Mouse (Mus musculus): Measurements from ENCODE around the gene Cfap300. TPM values are rescaled to one million over a fixed set of nuclear protein-coding genes. Genes with fewer than 3 reads are reported as not detected.

Cfap300 gene
- polyA plus RNA-seq, 1 experiment from 2014 or later, result 11.4 TPM

GRCm38 (mm10) chr9:8004370-8004991 lies 38.1 kb downstream of the Cfap300 start, which contains the start of gene Yap1:
Gene Yap1 (minus strand): TSS chr9:8004596.
- Histone ChIP-seq H3K27ac (peak within 1 kb of the TSS; percentile 99), H3K4me3 (peak within 1 kb of the TSS; percentile 96), H3K36me3 (peaks cover 20% of the 10 kb centered on the region), H3K4me1 (peaks cover 9% of the 10 kb centered on the region; the same call in 1 of the 2 replicates), H3K27me3 (ENCODE audit: insufficient read depth, poor library complexity, severe bottlenecking) (no peaks in the 10 kb centered on the region), H3K9me3 (no peaks in the 10 kb centered on the region)
- DNase-seq (ENCODE audit: low spot score), result peak; percentile 88
- under 1% methylated on average over 79 of the region's 79 CpGs for WGBS

DNA sequence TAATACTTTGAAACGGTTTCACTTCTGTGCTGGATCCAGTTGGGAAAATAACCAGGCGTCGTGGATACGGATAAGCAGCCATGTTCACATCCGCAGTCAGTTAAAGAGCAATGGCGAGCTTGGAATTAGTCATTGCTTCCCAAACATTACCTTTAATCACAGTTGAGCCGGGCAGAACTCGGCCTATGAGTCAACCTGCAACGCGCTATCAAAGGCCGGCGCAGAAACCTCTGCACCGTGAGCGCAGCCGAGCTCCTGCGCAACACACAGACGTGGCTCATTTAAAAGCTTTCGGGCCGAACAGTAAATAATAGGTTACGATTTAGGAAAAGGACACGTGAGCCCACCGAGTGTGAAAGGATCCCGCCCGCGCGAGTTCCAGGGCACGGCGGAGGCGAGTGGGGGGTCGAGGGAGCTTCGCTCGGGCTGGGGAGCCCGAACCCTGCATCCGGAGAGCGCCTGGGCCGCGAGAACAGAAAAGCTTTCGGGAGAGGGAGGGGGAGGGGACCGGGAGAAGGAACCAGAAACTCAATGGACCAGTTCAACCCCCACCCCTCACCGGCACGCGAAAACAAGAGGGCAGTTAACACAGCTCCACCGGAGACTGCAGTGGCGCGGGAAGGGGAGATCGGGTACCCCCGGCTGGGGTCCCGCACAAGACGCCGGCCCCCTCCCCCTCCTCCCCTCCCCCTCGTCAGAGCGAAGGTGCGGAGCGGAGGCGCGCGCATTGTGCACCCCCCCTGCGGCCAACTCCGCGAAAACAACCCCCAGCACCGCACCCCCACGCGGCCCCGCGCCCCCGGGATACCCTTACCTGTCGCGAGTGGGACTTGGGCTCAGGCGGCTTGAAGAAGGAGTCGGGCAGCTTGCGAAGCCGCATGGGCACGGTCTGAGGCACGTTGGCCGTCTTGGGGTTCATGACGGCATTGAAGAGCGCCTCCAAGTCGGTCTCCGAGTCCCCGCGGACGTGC lies 39.0 kb downstream of the Cfap300 start:
- under 1% methylated on average over 67 of the region's 82 CpGs for WGBS
- Histone ChIP-seq H3K27ac (peak overlapping the region; percentile 99), H3K27me3 (ENCODE audit: insufficient read depth, poor library complexity, severe bottlenecking) (no peaks in the 10 kb centered on the region), H3K4me1 (peaks cover 9% of the 10 kb centered on the region; the same call in 1 of the 2 replicates), H3K36me3 (peaks cover 29% of the 10 kb centered on the region), H3K9me3 (no peaks in the 10 kb centered on the region), H3K4me3 (peak overlapping the region; percentile 96)
- DNase-seq (ENCODE audit: low spot score), result peak; percentile 85

DNA sequence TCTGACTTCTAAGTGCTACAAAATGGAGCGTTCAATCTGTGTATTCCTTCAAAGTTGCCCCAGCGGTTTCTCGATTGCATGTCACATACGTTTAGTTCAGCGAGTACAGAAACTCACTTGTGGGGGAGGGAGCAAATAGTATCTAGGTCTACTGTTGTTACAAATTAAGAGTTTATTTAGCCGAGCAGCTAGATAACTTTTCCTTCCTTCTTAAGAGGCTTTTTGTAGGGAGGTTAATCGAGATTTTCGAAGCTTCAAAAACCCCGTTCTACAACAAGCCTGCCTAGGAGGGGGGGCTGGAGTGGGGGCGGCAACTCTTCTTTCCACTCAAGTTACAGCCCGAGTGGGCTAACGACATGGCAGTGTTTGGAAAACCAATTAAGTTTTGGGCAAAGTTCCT lies 39.8 kb downstream of the Cfap300 start:
- 3% methylated on average over 12 of the region's 12 CpGs for WGBS
- DNase-seq (ENCODE audit: low spot score), result no peak
- H3K9me3 ChIP-seq, result no peaks in the 10 kb centered on the region

GRCm38 (mm10) chr9:8001352-8001751 lies 41.3 kb downstream of the Cfap300 start:
- no peaks in the 10 kb centered on the region for H3K9me3 ChIP-seq
- H3K36me3 ChIP-seq, result peaks cover 43% of the 10 kb centered on the region
- H3K27ac ChIP-seq, result no peak overlapping the region
- H3K4me1 ChIP-seq, result peaks cover 9% of the 10 kb centered on the region; the same call in 1 of the 2 replicates
- H3K4me3 ChIP-seq, result peak overlapping the region; percentile 25; the same call in 1 of the 2 replicates
- DNase-seq (ENCODE audit: low spot score), result no peak
- H3K27me3 ChIP-seq (ENCODE audit: insufficient read depth, poor library complexity, severe bottlenecking), result no peaks in the 10 kb centered on the region
- 57% methylated on average over 7 of the region's 7 CpGs for WGBS

More for the DNA sequence above, 39.8 kb downstream of the Cfap300 start:
- Histone ChIP-seq H3K36me3 (peaks cover 36% of the 10 kb centered on the region), H3K4me3 (peak overlapping the region; percentile 96), H3K27me3 (ENCODE audit: insufficient read depth, poor library complexity, severe bottlenecking) (no peaks in the 10 kb centered on the region), H3K27ac (peak overlapping the region; percentile 99), H3K4me1 (peaks cover 9% of the 10 kb centered on the region; the same call in 1 of the 2 replicates)

DNA sequence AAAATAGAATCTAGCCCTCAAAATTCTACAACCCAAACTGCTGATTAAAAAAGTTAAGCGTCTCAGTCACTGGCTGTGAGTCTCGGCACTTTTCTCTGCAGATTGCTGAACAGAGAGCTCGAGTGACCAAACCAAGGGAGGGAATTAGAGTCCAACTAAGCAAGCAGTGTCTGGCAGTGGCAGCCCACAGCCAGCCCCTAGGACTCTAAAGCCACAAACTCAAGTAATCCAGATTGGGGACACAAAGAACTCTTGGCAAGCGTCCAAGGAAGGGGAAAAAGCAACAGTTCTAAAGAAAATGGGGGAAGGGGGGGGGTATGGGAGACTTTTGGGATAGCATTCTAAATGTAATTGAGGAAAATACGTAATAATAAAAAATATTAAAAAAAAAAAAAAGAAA lies 48.3 kb downstream of the Cfap300 start:
- Histone ChIP-seq H3K27ac (peak overlapping the region; percentile 31; the same call in 1 of the 2 replicates), H3K4me1 (peaks cover 37% of the 10 kb centered on the region), H3K4me3 (no peak overlapping the region), H3K27me3 (ENCODE audit: insufficient read depth, poor library complexity, severe bottlenecking) (no peaks in the 10 kb centered on the region), H3K36me3 (peaks cover 60% of the 10 kb centered on the region), H3K9me3 (no peaks in the 10 kb centered on the region)
- DNase-seq (ENCODE audit: low spot score), result no peak
- 68% methylated on average over 5 of the region's 5 CpGs for WGBS

DNA sequence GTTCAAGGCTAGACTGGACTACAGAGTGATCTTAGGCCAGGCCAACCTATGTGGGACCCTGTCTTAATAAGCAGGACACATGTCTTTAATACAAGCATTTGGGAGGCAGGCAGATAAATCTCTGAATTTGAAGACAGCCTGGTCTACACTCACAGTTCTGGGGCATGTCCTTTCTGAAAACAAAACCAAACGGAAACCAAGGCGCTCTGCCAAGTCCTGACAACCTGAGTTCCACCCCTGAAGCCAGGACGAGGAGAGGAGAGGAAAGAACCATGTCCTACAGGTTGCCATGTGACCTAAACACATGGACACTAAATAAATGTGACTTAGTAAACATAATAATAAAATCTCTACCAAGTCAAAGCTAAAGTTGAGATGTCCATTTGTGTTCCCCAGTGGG lies 50.0 kb downstream of the Cfap300 start:
- WGBS, result 69% methylated on average over 3 of the region's 3 CpGs
- Histone ChIP-seq H3K36me3 (peaks cover 60% of the 10 kb centered on the region), H3K27me3 (ENCODE audit: insufficient read depth, poor library complexity, severe bottlenecking) (no peaks in the 10 kb centered on the region), H3K4me3 (no peak overlapping the region), H3K27ac (no peak overlapping the region), H3K9me3 (no peaks in the 10 kb centered on the region), H3K4me1 (peaks cover 39% of the 10 kb centered on the region)
- DNase-seq (ENCODE audit: low spot score), result no peak

GRCm38 (mm10) chr9:7990897-7991296 lies 51.7 kb downstream of the Cfap300 start:
- Histone ChIP-seq H3K36me3 (peaks cover 61% of the 10 kb centered on the region), H3K4me1 (peaks cover 36% of the 10 kb centered on the region), H3K9me3 (no peaks in the 10 kb centered on the region), H3K27me3 (ENCODE audit: insufficient read depth, poor library complexity, severe bottlenecking) (no peaks in the 10 kb centered on the region), H3K27ac (no peak overlapping the region), H3K4me3 (no peak overlapping the region)
- 75% methylated on average over 4 of the region's 4 CpGs for WGBS
- DNase-seq (ENCODE audit: low spot score), result no peak

- Histone ChIP-seq H3K36me3 (peaks cover 44% of the 10 kb centered on the region), H3K27ac (no peak overlapping the region), H3K4me1 (peaks cover 53% of the 10 kb centered on the region), H3K27me3 (ENCODE audit: insufficient read depth, poor library complexity, severe bottlenecking) (no peaks in the 10 kb centered on the region), H3K4me3 (no peak overlapping the region), H3K9me3 (no peaks in the 10 kb centered on the region)
- WGBS, result 87% methylated on average over 5 of the region's 5 CpGs
- no peak for DNase-seq (ENCODE audit: low spot score)
These were observed 55.5 kb downstream of the Cfap300 start for GRCm38 (mm10) chr9:7987119-7987518.

GRCm38 (mm10) chr9:7984287-7984686 lies 58.3 kb downstream of the Cfap300 start:
- Histone ChIP-seq H3K27me3 (ENCODE audit: insufficient read depth, poor library complexity, severe bottlenecking) (no peaks in the 10 kb centered on the region), H3K9me3 (no peaks in the 10 kb centered on the region), H3K4me1 (peaks cover 48% of the 10 kb centered on the region), H3K27ac (peak overlapping the region; percentile 65; the same call in 1 of the 2 replicates), H3K36me3 (peaks cover 32% of the 10 kb centered on the region), H3K4me3 (no peak overlapping the region)
- WGBS, result 44% methylated on average over 4 of the region's 4 CpGs
- DNase-seq (ENCODE audit: low spot score), result no peak

DNA sequence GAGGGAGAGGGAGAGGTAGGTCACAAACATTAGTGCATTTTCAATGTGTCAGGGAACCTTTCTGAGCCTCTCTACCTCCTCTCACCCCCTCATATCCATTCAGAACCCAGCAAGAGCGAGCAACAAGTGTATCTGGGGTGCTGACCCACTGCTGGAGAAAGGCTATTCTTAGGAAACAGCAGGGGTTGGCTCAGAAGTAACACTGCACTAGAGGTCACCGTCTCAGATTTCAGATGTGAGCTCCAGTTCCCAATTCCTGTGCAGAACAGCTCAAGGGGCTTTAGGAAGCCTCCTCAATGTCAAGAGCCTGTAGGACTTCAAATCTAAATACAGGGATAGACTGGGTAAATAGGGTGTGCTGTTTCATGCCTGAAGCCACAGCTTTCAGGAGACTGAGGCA lies 59.0 kb downstream of the Cfap300 start:
- peak overlapping the region; percentile 65 for H3K27ac ChIP-seq
- peaks cover 48% of the 10 kb centered on the region for H3K4me1 ChIP-seq
- peaks cover 29% of the 10 kb centered on the region for H3K36me3 ChIP-seq

GRCm38 (mm10) chr9:7980162-7980561 lies 62.5 kb downstream of the Cfap300 start:
- no peak overlapping the region for H3K4me3 ChIP-seq
- DNase-seq (ENCODE audit: low spot score), result no peak
- H3K9me3 ChIP-seq, result no peaks in the 10 kb centered on the region
- H3K27ac ChIP-seq, result no peak overlapping the region
- peaks cover 20% of the 10 kb centered on the region for H3K36me3 ChIP-seq
- WGBS, result 75% methylated on average over 2 of the region's 2 CpGs
- H3K4me1 ChIP-seq, result peaks cover 54% of the 10 kb centered on the region
- no peaks in the 10 kb centered on the region for H3K27me3 ChIP-seq (ENCODE audit: insufficient read depth, poor library complexity, severe bottlenecking)

More for the DNA sequence above, 59.0 kb downstream of the Cfap300 start:
- no peak for DNase-seq (ENCODE audit: low spot score)
- Histone ChIP-seq H3K4me3 (no peak overlapping the region), H3K9me3 (no peaks in the 10 kb centered on the region), H3K27me3 (ENCODE audit: insufficient read depth, poor library complexity, severe bottlenecking) (no peaks in the 10 kb centered on the region)
- WGBS, result 15% methylated on average over 2 of the region's 2 CpGs

DNA sequence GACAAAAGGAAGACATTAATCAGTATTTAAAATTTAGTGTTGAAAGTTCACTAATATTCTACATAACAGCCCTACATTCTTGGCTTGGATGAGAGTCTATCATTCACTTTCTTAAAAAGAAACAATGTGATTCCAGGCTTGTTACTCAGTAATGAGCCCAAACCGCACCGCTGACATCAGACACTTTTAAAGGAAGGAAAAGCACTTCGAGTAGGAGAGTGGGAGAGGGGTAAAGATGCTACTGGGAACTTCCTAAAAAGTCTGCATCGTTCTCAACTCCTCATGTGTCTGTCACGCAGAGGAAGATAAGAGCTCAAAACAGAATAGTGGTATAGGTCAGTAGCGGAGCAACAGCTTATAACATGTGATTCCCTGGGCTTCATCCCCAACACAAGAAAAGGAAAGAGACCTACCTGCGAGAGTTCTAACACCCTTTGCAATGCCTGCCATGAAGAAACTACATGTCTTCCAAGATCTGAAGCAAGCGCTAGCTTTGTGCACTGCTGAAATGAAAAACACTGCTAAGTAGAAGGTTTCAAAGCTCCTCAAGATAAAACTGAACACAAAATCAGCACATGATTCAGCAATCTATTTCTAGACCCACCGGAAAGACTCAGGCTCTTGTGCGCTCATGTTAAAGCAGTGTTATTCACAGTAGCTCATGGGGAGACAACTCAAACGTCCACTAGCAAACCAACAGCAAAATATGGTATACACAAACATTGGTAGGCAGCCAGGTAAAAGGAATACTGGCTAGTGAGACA lies 63.3 kb downstream of the Cfap300 start:
- DNase-seq (ENCODE audit: low spot score), result no peak
- no peaks in the 10 kb centered on the region for H3K27me3 ChIP-seq (ENCODE audit: insufficient read depth, poor library complexity, severe bottlenecking)
- H3K27ac ChIP-seq, result peak overlapping the region; percentile 70
- H3K9me3 ChIP-seq, result no peaks in the 10 kb centered on the region
- no peak overlapping the region for H3K4me3 ChIP-seq
- 56% methylated on average over 11 of the region's 11 CpGs for WGBS
- H3K36me3 ChIP-seq, result peaks cover 24% of the 10 kb centered on the region
- peaks cover 48% of the 10 kb centered on the region for H3K4me1 ChIP-seq

Measured in heart, embryonic 10.5 days (tissue).